Mouse (Mus musculus) left cerebral cortex, adult 8-10 months (tissue): Measurements from ENCODE around the gene Tenm2. TPM values are rescaled to one million over a fixed set of nuclear protein-coding genes. Genes with fewer than 3 reads are reported as not detected.
A peak's percentile ranks its signal among the peaks of the same experiment; 100 is the strongest.

ENCODE experiments used
- DNase-seq, 2 experiments: peaks; one replicate each; pipeline ENCODE4 v3.0.0; 2022; ENCODE audit warnings: low spot score in 2 of 2
- total RNA-seq, 4 experiments: library from RNA; stranded (reverse); gene quantifications; 2 replicates each; pipeline ENCODE4 v1.2.4; 2022

Tenm2 gene
- total RNA-seq, 4 experiments from 2014 or later = 89.1 to 98.1 (median 90.5) TPM

GRCm38 (mm10) chr11:36697816-36698215 is 537.9 kb downstream of the Tenm2 start:
- DNase-seq = no peak

GRCm38 (mm10) chr11:36697021-36697639 is 538.6 kb downstream of the Tenm2 start:
- no peak for DNase-seq

- peak in 1 of 2 experiments; percentile 7 for DNase-seq
These were observed 541.0 kb downstream of the Tenm2 start for GRCm38 (mm10) chr11:36694810-36695209.

- peak in 1 of 2 experiments; percentile 55 for DNase-seq
These were observed 543.1 kb downstream of the Tenm2 start for GRCm38 (mm10) chr11:36692637-36693036.

GRCm38 (mm10) chr11:36690826-36691225 is 544.9 kb downstream of the Tenm2 start:
- peak in 1 of 2 experiments; percentile 63 for DNase-seq

GRCm38 (mm10) chr11:36686253-36686652 is 549.5 kb downstream of the Tenm2 start:
- DNase-seq = no peak

GRCm38 (mm10) chr11:36679361-36679760 is 556.4 kb downstream of the Tenm2 start:
- no peak for DNase-seq

- no peak for DNase-seq
These were observed 557.2 kb downstream of the Tenm2 start for GRCm38 (mm10) chr11:36678542-36678941.

GRCm38 (mm10) chr11:36678057-36678396 is 557.7 kb downstream of the Tenm2 start:
- DNase-seq = no peak

- DNase-seq = peak; percentile 45 to 53
These were observed 558.3 kb downstream of the Tenm2 start for GRCm38 (mm10) chr11:36677321-36678056.

- no peak for DNase-seq
These were observed 559.1 kb downstream of the Tenm2 start for GRCm38 (mm10) chr11:36676446-36677284.

GRCm38 (mm10) chr11:36674902-36675422 is 560.8 kb downstream of the Tenm2 start:
- DNase-seq = no peak

- no peak for DNase-seq
These were observed 561.6 kb downstream of the Tenm2 start for GRCm38 (mm10) chr11:36674141-36674540.

- DNase-seq = no peak
These were observed 564.6 kb downstream of the Tenm2 start for GRCm38 (mm10) chr11:36671196-36671595.

GRCm38 (mm10) chr11:36664026-36664425 is 571.7 kb downstream of the Tenm2 start:
- DNase-seq = no peak

GRCm38 (mm10) chr11:36663571-36663970 is 572.2 kb downstream of the Tenm2 start:
- DNase-seq = no peak

GRCm38 (mm10) chr11:36653656-36654323 is 582.0 kb downstream of the Tenm2 start:
- no peak for DNase-seq

GRCm38 (mm10) chr11:36647179-36647578 is 588.6 kb downstream of the Tenm2 start:
- DNase-seq = no peak

- DNase-seq = no peak
These were observed 600.7 kb downstream of the Tenm2 start for GRCm38 (mm10) chr11:36635082-36635481.

- DNase-seq = no peak
These were observed 603.6 kb downstream of the Tenm2 start for GRCm38 (mm10) chr11:36632201-36632600.

- no peak for DNase-seq
These were observed 622.0 kb downstream of the Tenm2 start for GRCm38 (mm10) chr11:36613807-36614206.
